Mouse (Mus musculus): Measurements from ENCODE around the gene Gm17455. TPM values are rescaled to one million over a fixed set of nuclear protein-coding genes. Genes with fewer than 3 reads are reported as not detected.
A peak's percentile ranks its signal among the peaks of the same experiment; 100 is the strongest.

The Gm17455 gene
- total RNA-seq, 2 experiments from 2014 or later = not detected

GRCm38 (mm10) chr10:60417041-60417440, 17.5 kb downstream of the Gm17455 start:
- DNase-seq (ENCODE audit: low spot score in 2 of 2) = no peak

- peak; percentile 66 to 69 for DNase-seq (ENCODE audit: low spot score in 2 of 2)
Observed at GRCm38 (mm10) chr10:60418137-60418536, 18.6 kb downstream of the Gm17455 start.

GRCm38 (mm10) chr10:60419624-60420023, 20.1 kb downstream of the Gm17455 start:
- DNase-seq (ENCODE audit: low spot score in 2 of 2) = no peak

GRCm38 (mm10) chr10:60422756-60423155, 23.2 kb downstream of the Gm17455 start:
- DNase-seq (ENCODE audit: low spot score in 2 of 2) = no peak

- no peak for DNase-seq (ENCODE audit: low spot score in 2 of 2)
Observed at GRCm38 (mm10) chr10:60430001-60430400, 30.5 kb downstream of the Gm17455 start.

- no peak for DNase-seq (ENCODE audit: low spot score in 2 of 2)
Observed at GRCm38 (mm10) chr10:60430591-60430990, 31.1 kb downstream of the Gm17455 start.

GRCm38 (mm10) chr10:60432679-60433078, 33.2 kb downstream of the Gm17455 start:
- DNase-seq (ENCODE audit: low spot score in 2 of 2) = no peak

GRCm38 (mm10) chr10:60442321-60442720, 42.8 kb downstream of the Gm17455 start:
- no peak for DNase-seq (ENCODE audit: low spot score in 2 of 2)

- no peak for DNase-seq (ENCODE audit: low spot score in 2 of 2)
Observed at GRCm38 (mm10) chr10:60443078-60443477, 43.6 kb downstream of the Gm17455 start.

- DNase-seq (ENCODE audit: low spot score in 2 of 2) = peak in 1 of 2 experiments; percentile 3
Observed at GRCm38 (mm10) chr10:60445031-60445593, 45.6 kb downstream of the Gm17455 start.

GRCm38 (mm10) chr10:60447186-60447585, 47.7 kb downstream of the Gm17455 start:
- no peak for DNase-seq (ENCODE audit: low spot score in 2 of 2)

Other genes with a start within 250 kb of the Gm17455 start
- under 1 TPM; 0.77 to 0.86 TPM for gene Chst3, start 180.5 kb upstream of the Gm17455 start, total RNA-seq (2021)
- gene Psap, start 122.1 kb upstream of the Gm17455 start, total RNA-seq (2021) = 1,000 to 10,000 TPM; 1,159 to 1,329 TPM
- 10 to 100 TPM; 12.2 to 25.5 TPM for gene Vsir, start 52.9 kb upstream of the Gm17455 start, total RNA-seq (2021)

Measured in adrenal gland, adult 18-20 months (tissue).